Mouse (Mus musculus): ENCODE data around the gene Intu.

- no peak for TF ChIP-seq CTCF (IDR thresholded peaks at IDR 0.05; ENCODE audit: borderline replicate concordance, extremely low read depth, insufficient read depth, insufficient read length)
- no peak for TF ChIP-seq POLR2A (IDR thresholded peaks at IDR 0.05; ENCODE audit: borderline replicate concordance, extremely low read depth, insufficient read depth, insufficient read length, poor library complexity, severe bottlenecking)
Observed at GRCm38 (mm10) chr3:40716056-40716455, 185.0 kb downstream of the Intu start.

All from brain, embryonic 14.5 days (tissue).